Mouse (Mus musculus): Measurements from ENCODE around the gene Ogdh. TPM values are rescaled to one million over a fixed set of nuclear protein-coding genes. Genes with fewer than 3 reads are reported as not detected.
"Not testable (repeated sequence)": the region's sequence is repeated elsewhere in the genome, so short reads cannot be mapped to it uniquely, and the experiment has no call there.

Ogdh gene
- polyA plus RNA-seq (2015; fragmentation: Nextera tagmentation; extraction: Ambion mirVana) = 98.5 and 101 TPM in 2 replicates

- H3K9ac ChIP-seq = peak within 1 kb of the TSS; percentile 65
- no peaks in the 10 kb centered on the region for H3K9me3 ChIP-seq (replicated peaks)
- peak within 1 kb of the TSS; percentile 74 for H3K4me3 ChIP-seq (replicated peaks)
- H3K27me3 ChIP-seq = no peaks in the 10 kb centered on the region
- H3K4me1 ChIP-seq = peaks cover 7% of the 10 kb centered on the region
- H3K36me3 ChIP-seq = no peaks in the 10 kb centered on the region
- peak within 1 kb of the TSS; percentile 93 for H3K27ac ChIP-seq (replicated peaks)
- peak within 1 kb of the TSS; percentile 67 for H3K4me2 ChIP-seq (replicated peaks)
- 0% methylated on average over 68 of the region's 77 CpGs for WGBS
- ATAC-seq (ENCODE audit: insufficient number of reproducible peaks, low FRiP score, low TSS enrichment, low read depth) = peak; percentile 98
Measured at GRCm38 (mm10) chr11:6291401-6292115, at the start of gene Ogdh. Gene Ogdh, plus strand, starts transcription at chr11:6291633.

- 52% methylated on average over 19 of the region's 19 CpGs for WGBS
- no peaks in the 10 kb centered on the region for H3K36me3 ChIP-seq
- H3K4me1 ChIP-seq = 0 out of 2 replicates have a peak, but pooled peaks cover 3% of the 10 kb centered on the region
- no peak overlapping the region; the same call in 1 of the 2 replicates for H3K4me2 ChIP-seq (replicated peaks)
- H3K9me3 ChIP-seq (replicated peaks) = no peaks in the 10 kb centered on the region
- H3K27ac ChIP-seq (replicated peaks) = no peak overlapping the region
- H3K9ac ChIP-seq = no peak overlapping the region
- H3K4me3 ChIP-seq (replicated peaks) = no peak overlapping the region
- ATAC-seq (ENCODE audit: insufficient number of reproducible peaks, low FRiP score, low TSS enrichment, low read depth) = no peak
- H3K27me3 ChIP-seq = no peaks in the 10 kb centered on the region
Measured at GRCm38 (mm10) chr11:6244707-6245106, 46.7 kb upstream of the Ogdh start.

DNA sequence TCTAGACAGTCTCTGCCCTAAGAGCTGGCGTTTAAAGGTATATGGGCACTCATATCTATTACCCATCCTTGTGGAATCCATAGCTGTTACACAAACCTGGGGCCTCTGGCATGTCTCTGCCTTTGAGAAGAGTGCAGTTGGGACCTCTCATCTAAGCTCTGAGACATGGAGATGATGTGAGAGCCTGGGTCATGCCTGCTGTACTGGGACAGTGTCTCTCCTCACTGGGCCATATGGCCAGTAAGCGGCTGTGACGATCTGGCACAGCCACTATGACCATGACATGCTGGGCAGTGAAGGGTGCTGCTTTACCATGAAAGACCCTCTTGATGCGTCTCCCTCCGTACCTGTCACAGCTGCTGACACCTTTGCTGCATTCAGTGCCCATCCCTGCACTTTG lies 39.2 kb upstream of the Ogdh start:
- no peaks in the 10 kb centered on the region for H3K9me3 ChIP-seq (replicated peaks)
- no peak overlapping the region for H3K4me3 ChIP-seq (replicated peaks)
- H3K27ac ChIP-seq (replicated peaks) = no peak overlapping the region
- H3K4me1 ChIP-seq = no peaks in the 10 kb centered on the region
- H3K27me3 ChIP-seq = no peaks in the 10 kb centered on the region
- 92% methylated on average over 5 of the region's 5 CpGs for WGBS
- no peak overlapping the region for H3K9ac ChIP-seq
- no peak for ATAC-seq (ENCODE audit: insufficient number of reproducible peaks, low FRiP score, low TSS enrichment, low read depth)
- no peak overlapping the region for H3K4me2 ChIP-seq (replicated peaks)
- H3K36me3 ChIP-seq = 0 out of 2 replicates have a peak, but pooled peaks cover under 1% of the 10 kb centered on the region

DNA sequence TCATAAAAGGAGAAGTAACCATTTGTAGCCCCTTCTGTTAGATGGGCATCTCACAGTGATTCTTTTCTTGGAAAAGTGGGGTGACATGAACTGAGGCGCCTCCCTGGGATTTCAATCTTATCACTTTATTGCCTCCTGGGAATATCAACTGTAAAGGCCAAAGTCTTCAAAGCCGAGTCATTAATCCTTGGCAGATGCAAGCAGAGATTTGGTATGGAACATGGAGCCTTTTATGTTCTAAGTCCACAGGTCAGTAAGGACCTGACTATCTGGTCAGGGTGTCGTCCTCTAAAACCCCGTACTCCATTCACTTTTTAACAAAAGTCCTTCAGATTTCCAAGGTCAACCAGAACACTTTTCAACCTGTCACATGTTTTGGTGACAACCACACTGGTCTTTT lies 38.6 kb upstream of the Ogdh start:
- no peak overlapping the region for H3K4me2 ChIP-seq (replicated peaks)
- H3K36me3 ChIP-seq = peaks cover 5% of the 10 kb centered on the region
- ATAC-seq (ENCODE audit: insufficient number of reproducible peaks, low FRiP score, low TSS enrichment, low read depth) = no peak
- WGBS = 87% methylated on average over 4 of the region's 4 CpGs
- no peak overlapping the region for H3K27ac ChIP-seq (replicated peaks)
- no peak overlapping the region for H3K9ac ChIP-seq
- no peaks in the 10 kb centered on the region for H3K27me3 ChIP-seq
- no peaks in the 10 kb centered on the region for H3K9me3 ChIP-seq (replicated peaks)
- H3K4me1 ChIP-seq = no peaks in the 10 kb centered on the region
- H3K4me3 ChIP-seq (replicated peaks) = no peak overlapping the region

- H3K4me2 ChIP-seq (replicated peaks); H3K27ac ChIP-seq (replicated peaks); H3K4me3 ChIP-seq (replicated peaks); H3K27me3 ChIP-seq; H3K9ac ChIP-seq; H3K9me3 ChIP-seq (replicated peaks); H3K4me1 ChIP-seq; ATAC-seq (ENCODE audit: insufficient number of reproducible peaks, low FRiP score, low TSS enrichment, low read depth): not testable (repeated sequence)
- peaks cover 23% of the 10 kb centered on the region for H3K36me3 ChIP-seq
- WGBS = 88% methylated on average over 2 of the region's 2 CpGs
Measured at GRCm38 (mm10) chr11:6254602-6255001, 36.8 kb upstream of the Ogdh start.

DNA sequence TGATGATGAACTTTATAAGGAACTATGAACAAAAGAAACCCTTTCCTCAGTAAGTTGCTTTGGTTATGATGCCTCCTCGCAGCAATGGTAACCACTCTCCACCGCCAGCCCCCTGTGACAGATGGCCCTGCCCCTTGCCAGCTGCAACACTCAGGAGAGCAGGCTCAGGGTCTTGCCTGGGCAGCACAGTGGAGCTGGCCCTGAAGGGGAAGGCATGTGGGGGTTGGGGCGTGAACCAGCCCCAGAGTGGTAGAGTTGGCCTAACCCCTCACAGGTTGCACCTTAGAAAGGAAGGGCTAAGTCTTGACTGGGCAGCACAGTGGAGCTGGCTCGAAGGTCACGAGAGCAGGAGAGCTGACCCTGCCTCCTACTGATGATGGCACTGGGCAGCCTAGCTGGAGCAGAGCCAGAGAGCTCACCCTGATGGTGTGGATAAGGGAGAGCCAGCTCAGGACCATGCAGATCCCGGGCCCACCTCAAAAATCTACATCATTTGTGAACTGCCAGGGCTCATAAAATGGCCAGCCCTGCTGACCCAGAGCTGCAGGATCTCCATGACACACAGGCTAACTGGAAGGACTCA lies 34.9 kb upstream of the Ogdh start:
- H3K27me3 ChIP-seq = no peaks in the 10 kb centered on the region
- H3K4me3 ChIP-seq (replicated peaks) = no peak overlapping the region
- ATAC-seq (ENCODE audit: insufficient number of reproducible peaks, low FRiP score, low TSS enrichment, low read depth) = 0 out of 2 replicates have a peak, but pooled peaks have one; percentile 17
- no peak overlapping the region for H3K4me2 ChIP-seq (replicated peaks)
- H3K4me1 ChIP-seq = no peaks in the 10 kb centered on the region
- H3K9me3 ChIP-seq (replicated peaks) = no peaks in the 10 kb centered on the region
- H3K9ac ChIP-seq = no peak overlapping the region
- 68% methylated on average over 6 of the region's 6 CpGs for WGBS
- peaks cover 43% of the 10 kb centered on the region for H3K36me3 ChIP-seq
- no peak overlapping the region for H3K27ac ChIP-seq (replicated peaks)

DNA sequence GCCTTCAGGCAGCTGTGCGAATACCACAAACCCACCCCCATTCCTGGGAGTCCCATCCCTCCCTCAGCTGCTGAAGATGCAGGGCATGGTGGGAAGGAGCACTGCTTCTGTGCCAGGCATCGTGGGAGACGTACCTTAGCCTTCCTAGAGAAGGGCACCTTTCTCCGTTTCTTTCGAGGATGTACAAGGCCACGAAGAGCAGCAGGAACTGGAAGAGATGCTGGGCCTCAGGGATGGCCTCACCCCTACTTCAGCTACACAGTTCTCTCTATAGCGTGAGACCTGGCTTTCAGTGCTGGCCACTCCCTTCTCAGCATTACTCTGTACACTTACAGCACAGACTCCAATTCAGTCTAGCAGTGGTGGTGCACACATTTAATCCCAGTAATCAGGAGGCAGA lies 32.0 kb upstream of the Ogdh start:
- H3K27me3 ChIP-seq = no peaks in the 10 kb centered on the region
- peaks cover 70% of the 10 kb centered on the region for H3K36me3 ChIP-seq
- H3K4me3 ChIP-seq (replicated peaks) = no peak overlapping the region
- no peak for ATAC-seq (ENCODE audit: insufficient number of reproducible peaks, low FRiP score, low TSS enrichment, low read depth)
- WGBS = 93% methylated on average over 7 of the region's 7 CpGs
- H3K27ac ChIP-seq (replicated peaks) = no peak overlapping the region
- no peaks in the 10 kb centered on the region for H3K9me3 ChIP-seq (replicated peaks)
- no peak overlapping the region for H3K4me2 ChIP-seq (replicated peaks)
- no peaks in the 10 kb centered on the region for H3K4me1 ChIP-seq
- no peak overlapping the region for H3K9ac ChIP-seq

DNA sequence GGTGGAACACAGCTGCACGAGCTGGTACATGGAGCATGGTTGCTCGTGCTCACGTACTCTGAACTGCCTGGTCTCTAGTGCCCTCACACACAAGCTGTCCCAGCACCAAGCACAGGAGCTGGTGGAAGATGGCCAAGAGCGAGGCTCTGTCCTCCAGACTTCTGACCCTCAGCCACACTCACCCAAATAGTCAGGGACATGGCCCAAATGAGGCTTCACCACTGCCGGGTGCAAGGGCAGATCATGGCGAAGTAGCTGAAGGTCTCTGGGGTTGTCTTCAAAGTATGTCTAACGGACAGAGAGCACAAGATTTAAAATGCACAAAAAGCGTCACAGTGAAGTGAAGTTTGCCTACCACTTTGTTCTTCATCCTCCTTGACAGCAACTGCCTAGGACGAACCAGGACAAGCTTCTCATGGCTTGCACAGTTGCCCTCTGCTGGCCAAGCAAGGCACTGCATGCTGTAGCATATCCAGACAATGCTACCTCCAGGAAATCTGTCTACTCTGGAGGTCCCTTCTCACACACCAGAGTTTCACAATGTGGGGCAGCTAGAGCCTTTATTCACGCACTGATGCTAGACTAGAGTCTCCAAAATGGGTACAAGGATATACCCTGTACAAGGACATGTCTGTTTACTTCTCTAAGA lies 29.9 kb upstream of the Ogdh start:
- H3K4me1 ChIP-seq = peaks cover 7% of the 10 kb centered on the region
- H3K4me2 ChIP-seq (replicated peaks) = no peak overlapping the region
- ATAC-seq (ENCODE audit: insufficient number of reproducible peaks, low FRiP score, low TSS enrichment, low read depth) = no peak
- H3K4me3 ChIP-seq (replicated peaks) = no peak overlapping the region
- H3K9ac ChIP-seq = no peak overlapping the region
- H3K9me3 ChIP-seq (replicated peaks) = no peaks in the 10 kb centered on the region
- H3K27me3 ChIP-seq = no peaks in the 10 kb centered on the region
- H3K27ac ChIP-seq (replicated peaks) = no peak overlapping the region
- WGBS = 77% methylated on average over 10 of the region's 10 CpGs
- H3K36me3 ChIP-seq = peaks cover 90% of the 10 kb centered on the region

DNA sequence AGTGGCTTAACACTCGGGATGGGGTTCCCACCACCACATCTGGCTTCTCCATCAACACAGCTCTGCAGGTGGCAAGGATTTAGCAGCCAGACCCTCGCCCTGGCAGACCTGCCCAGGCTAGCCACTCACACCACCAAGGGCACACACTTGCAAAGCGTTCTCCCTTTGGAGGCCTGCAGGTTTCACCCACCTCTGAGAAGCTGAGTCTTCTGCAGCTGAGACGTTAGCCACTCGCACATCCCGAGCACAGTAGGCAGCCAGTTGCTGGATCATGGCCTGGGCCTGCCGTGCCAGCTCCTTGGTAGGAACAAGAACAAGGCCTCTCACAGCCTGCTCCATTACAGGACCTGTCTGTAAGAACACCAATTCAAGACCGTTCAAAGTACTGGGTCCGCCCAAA lies 24.8 kb upstream of the Ogdh start:
- Histone ChIP-seq H3K36me3 (peaks cover 57% of the 10 kb centered on the region), H3K27me3 (no peaks in the 10 kb centered on the region), H3K27ac (replicated peaks) (no peak overlapping the region), H3K4me3 (replicated peaks) (peak overlapping the region; percentile 98), H3K9me3 (replicated peaks) (no peaks in the 10 kb centered on the region), H3K9ac (peak overlapping the region; percentile 95), H3K4me1 (peaks cover 11% of the 10 kb centered on the region), H3K4me2 (replicated peaks) (peak overlapping the region; percentile 75)
- no peak for ATAC-seq (ENCODE audit: insufficient number of reproducible peaks, low FRiP score, low TSS enrichment, low read depth)
- WGBS = 70% methylated on average over 9 of the region's 9 CpGs

DNA sequence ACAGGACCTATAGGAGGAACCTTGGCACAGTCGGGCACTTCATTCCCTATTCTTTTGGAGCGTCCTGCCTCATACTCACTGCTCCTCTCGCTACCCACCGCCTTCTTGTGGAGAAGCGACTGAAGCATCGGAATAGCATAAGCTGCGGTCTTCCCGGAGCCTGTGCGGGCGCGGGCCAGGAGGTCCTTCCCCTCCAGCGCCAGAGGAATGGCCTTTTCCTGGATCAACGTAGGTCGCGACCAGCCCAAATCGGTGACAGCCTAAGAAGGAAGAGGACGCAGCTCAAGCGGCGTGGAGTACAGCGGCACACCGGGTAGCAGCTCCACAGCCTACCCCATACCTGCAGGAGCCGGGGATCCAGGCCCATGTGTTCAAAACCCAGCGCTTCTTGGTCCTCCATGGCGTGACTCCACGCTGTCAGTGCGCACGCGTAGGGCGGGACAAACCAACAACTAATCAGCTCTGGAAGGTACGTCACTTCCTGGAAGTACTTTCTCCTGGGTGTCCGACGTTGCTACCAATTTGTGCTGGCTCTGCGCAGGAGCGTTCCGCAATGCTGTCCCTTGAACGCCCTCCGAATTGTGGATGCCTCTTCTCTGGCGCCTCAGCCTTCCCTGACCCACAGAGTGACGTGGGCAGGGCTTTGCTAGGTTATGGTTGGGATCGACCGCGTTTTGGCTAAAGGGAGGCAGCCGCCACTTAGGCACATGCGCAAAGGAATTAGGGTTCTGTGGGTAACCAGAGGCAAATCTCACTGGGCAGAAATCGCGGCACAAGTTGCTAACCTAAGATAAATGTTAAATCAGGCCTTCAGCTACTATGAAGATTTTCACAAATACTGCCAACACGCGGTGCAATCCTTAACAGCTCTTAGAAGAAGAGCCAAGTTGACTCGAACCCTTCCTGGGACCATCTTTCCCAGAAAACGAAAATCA lies 23.8 kb upstream of the Ogdh start, which contains the start of gene Ddx56:
Ddx56 (minus strand) TSS at position 453 of the 935 bp plus-strand sequence.
- Histone ChIP-seq H3K4me2 (replicated peaks) (peak within 1 kb of the TSS; percentile 75), H3K4me1 (peaks cover 12% of the 10 kb centered on the region), H3K4me3 (replicated peaks) (peak within 1 kb of the TSS; percentile 98), H3K27me3 (no peaks in the 10 kb centered on the region), H3K9ac (peak within 1 kb of the TSS; percentile 95), H3K27ac (replicated peaks) (peak within 1 kb of the TSS; percentile 96), H3K9me3 (replicated peaks) (no peaks in the 10 kb centered on the region), H3K36me3 (peaks cover 53% of the 10 kb centered on the region)
- 1% methylated on average over 50 of the region's 50 CpGs for WGBS
- peak; percentile 97 for ATAC-seq (ENCODE audit: insufficient number of reproducible peaks, low FRiP score, low TSS enrichment, low read depth)

Measured in embryonic facial prominence, embryonic 15.5 days (tissue).